ENCODE assay signal across 8 mouse cellular contexts in the genomic region with DNA sequence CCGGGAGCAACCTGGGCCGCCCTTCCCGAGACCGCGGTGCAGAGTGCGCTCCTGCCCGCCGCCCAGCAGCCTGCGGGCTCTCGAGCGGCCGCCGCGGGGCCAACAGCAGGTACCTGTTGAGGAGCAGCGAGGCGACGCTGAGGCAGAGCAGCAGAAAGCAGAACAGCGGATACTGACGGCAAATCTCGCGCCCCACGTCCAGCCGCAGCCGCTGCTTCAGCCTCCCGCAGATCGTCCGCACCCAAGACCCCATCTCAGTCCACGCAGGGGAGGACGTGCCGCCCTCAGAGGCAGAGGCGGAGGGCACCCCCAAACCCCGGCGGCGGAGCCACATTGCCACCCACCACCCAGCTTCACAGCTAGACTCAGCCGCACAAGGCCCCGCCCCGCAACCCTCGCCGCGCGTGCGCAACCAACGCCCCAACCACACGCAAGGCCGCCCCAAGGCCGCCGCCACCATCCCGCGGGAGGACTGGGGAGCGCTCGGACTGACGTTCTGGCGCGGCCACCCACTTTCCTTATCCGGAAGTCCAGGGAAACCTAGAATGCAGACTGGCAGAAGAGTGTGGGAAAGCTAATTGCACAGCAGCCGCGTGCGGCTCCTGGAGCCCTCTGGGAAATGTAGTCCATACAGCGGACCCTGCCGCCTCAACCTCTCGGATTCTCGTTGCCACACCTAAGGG. TPM values are rescaled to one million over a fixed set of nuclear protein-coding genes. Genes with fewer than 3 reads are reported as not detected.
DNase-seq lines count a peak whose midpoint lies in the region; ATAC-seq and TF ChIP-seq lines count a peak whose summit lies in the region.

A gene (minus strand): TSS at position 404 of the 683 bp plus-strand sequence.

- H3K4me1 ChIP-seq in hindbrain, postnatal 0 days (ENCODE audit: insufficient read depth, low read length) = peaks cover 4% of the 10 kb centered on the region; the same call in 1 of the 2 replicates

- no peak for TF ChIP-seq CTCF in gastrocnemius, adult 2 months (IDR thresholded peaks at IDR 0.05)
- no peak for TF ChIP-seq CTCF in hindbrain, postnatal 0 days (IDR thresholded peaks at IDR 0.05; ENCODE audit: low read depth)
- no peak for TF ChIP-seq CTCF in left cerebral cortex, adult 2 months (IDR thresholded peaks at IDR 0.05)

- no peaks in the 10 kb centered on the region for H3K9me3 ChIP-seq in hindbrain, postnatal 0 days (ENCODE audit: low read length)

- peak; percentile 87 for ATAC-seq in common myeloid progenitor, adult 5-6 weeks (replicated peaks; ENCODE audit: low read depth, poor library complexity, severe bottlenecking)
- ATAC-seq in hindbrain, postnatal 0 days = peak; percentile 98
- ATAC-seq in megakaryocyte, adult 5-6 weeks (ENCODE audit: poor library complexity, severe bottlenecking) = peak; percentile 89

- H3K27me3 ChIP-seq in hindbrain, postnatal 0 days (ENCODE audit: insufficient read depth, low read length) = no peaks in the 10 kb centered on the region

- no peaks in the 10 kb centered on the region for H3K36me3 ChIP-seq in hindbrain, postnatal 0 days (ENCODE audit: insufficient read depth, low read length)

- peak; percentile 97 for DNase-seq in ZHBTc4 (ENCODE audit: low read depth, low spot score)
- DNase-seq in gastrocnemius, adult 2 months = peak; percentile 98
- DNase-seq in hindbrain, postnatal 0 days (ENCODE audit: low spot score) = peak; percentile 96
- peak; percentile 98 for DNase-seq in left cerebral cortex, adult 2 months (ENCODE audit: extremely low spot score in 1 of 2, low spot score in 2 of 2)
- DNase-seq in right cerebral cortex, adult 2 months (ENCODE audit: low spot score in 2 of 2) = peak; percentile 97 to 98
- peak; percentile 97 for DNase-seq in urinary bladder, postnatal 14 days (ENCODE audit: low spot score)

- H3K4me2 ChIP-seq in hindbrain, postnatal 0 days (ENCODE audit: low read depth, low read length) = peak within 1 kb of the TSS; percentile 83

- peak within 1 kb of the TSS; percentile 84 for H3K4me3 ChIP-seq in gastrocnemius, adult 2 months
- peak within 1 kb of the TSS; percentile 87 for H3K4me3 ChIP-seq in hindbrain, postnatal 0 days (ENCODE audit: low read length)
- peak within 1 kb of the TSS; percentile 84 for H3K4me3 ChIP-seq in left cerebral cortex, adult 2 months

- H3K9ac ChIP-seq in hindbrain, postnatal 0 days (replicated peaks; ENCODE audit: low read length) = peak within 1 kb of the TSS; percentile 87

- under 1% methylated on average over 62 of the region's 62 CpGs for WGBS in hindbrain, postnatal 0 days

- H3K27ac ChIP-seq in gastrocnemius, adult 2 months = peak within 1 kb of the TSS; percentile 97
- H3K27ac ChIP-seq in hindbrain, postnatal 0 days = peak within 1 kb of the TSS; percentile 93
- H3K27ac ChIP-seq in left cerebral cortex, adult 2 months = peak within 1 kb of the TSS; percentile 94

- intact Hi-C loops in gastrocnemius, adult 2 months (cut with DNase I) = loop anchor here (2.0 to 5.0 kb wide), 2 partner anchors 44 to 108 kb away; a partner anchor contains a TSS
- intact Hi-C loops in left cerebral cortex, adult 2 months (cut with DNase I) = loop anchor here (2.0 kb wide), 2 partner anchors 44 to 84 kb away; a partner anchor contains a TSS

RNA-seq across cellular contexts. Expression of the gene that starts here (rescaled TPM):
- total RNA-seq in common myeloid progenitor, adult 5-6 weeks (2017) = 15.8 and 25.7 TPM in 2 replicates
- 10 to 100 TPM; 13.1 to 17.9 TPM for total RNA-seq in gastrocnemius, adult 2 months (2021)
- 23.3 and 25.0 TPM in 2 replicates for total RNA-seq in hindbrain, postnatal 0 days (2014; rRNA removed)
- 28.6 and 33.2 TPM in 2 replicates for polyA plus RNA-seq in hindbrain, postnatal 0 days (2015; fragmentation: Nextera tagmentation; extraction: Ambion mirVana)
- total RNA-seq in left cerebral cortex, adult 2 months (2021) = 10 to 100 TPM; 51.7 to 59.9 TPM
- 30.2 and 32.0 TPM in 2 replicates for total RNA-seq in megakaryocyte, adult 5-6 weeks (2015)
- total RNA-seq in megakaryocyte, adult 5-6 weeks (2017) = 21.1 and 21.6 TPM in 2 replicates

Comparison
In these comparisons a context has a peak if more than half of its experiments do, and no peak if none do; other contexts are left out.
1. Peak in every context shown above with its lines: DNase-seq, ATAC-seq, H3K4me3 ChIP-seq and H3K27ac ChIP-seq.